Mouse (Mus musculus) CH12.LX (cell line): ENCODE results near the gene Tns3. TPM values are rescaled to one million over a fixed set of nuclear protein-coding genes. Genes with fewer than 3 reads are reported as not detected.

Experiments
- DNase-seq: peaks from one replicate; pipeline ENCODE4 v3.0.0-alpha.2; 2013; ENCODE audit errors: extremely low read depth
- H3K27ac ChIP-seq: 2 replicates; pipeline ENCODE4 v1.5.1; 2012; ENCODE audit warnings: low read depth, mild to moderate bottlenecking, control low read depth, moderate library complexity; ENCODE audit not compliant: insufficient read depth
- H3K27me3 ChIP-seq: replicated peaks from 2 replicates; pipeline ENCODE3; 2012; ENCODE audit warnings: inconsistent platforms
- H3K36me3 ChIP-seq, 2 experiments: replicated peaks in 1 of 2; 2 replicates each; pipeline versions ENCODE3 to v1.6.1; 2012; ENCODE audit warnings: inconsistent platforms in 1 of 2, low read length in 1 of 2, mild to moderate bottlenecking in 1 of 2, mixed read lengths in 1 of 2, moderate library complexity in 1 of 2; ENCODE audit not compliant: control insufficient read depth in 1 of 2, insufficient read depth in 1 of 2
- H3K4me1 ChIP-seq, 2 experiments: 2 replicates each; pipeline ENCODE4 v1.6.1; 2012; ENCODE audit warnings: inconsistent platforms in 1 of 2, moderate library complexity in 1 of 2; ENCODE audit not compliant: insufficient read depth in 2 of 2, control insufficient read depth in 1 of 2
- H3K4me2 ChIP-seq: 2 replicates; pipeline ENCODE4 v1.6.1; 2012; ENCODE audit warnings: low read depth, mild to moderate bottlenecking, control low read depth; ENCODE audit not compliant: poor library complexity, insufficient read depth, severe bottlenecking
- H3K4me3 ChIP-seq, 3 experiments: fragments of 150-350 bp in 1 of 3; sonication (generic) in 1 of 3; replicated peaks in 1 of 3; 2 replicates each; pipeline versions ENCODE3 to v1.5.1; 2011 to 2012; ENCODE audit warnings: low read depth in 2 of 3, low read length in 2 of 3, mild to moderate bottlenecking in 2 of 3, moderate library complexity in 2 of 3, control low read depth in 1 of 3, improper control_type of control experiment in 1 of 3, inconsistent platforms in 1 of 3, mixed read lengths in 1 of 3; ENCODE audit not compliant: poor library complexity in 1 of 3
- H3K79me2 ChIP-seq: replicated peaks from 2 replicates; pipeline ENCODE4 v1.6.1; 2012; ENCODE audit warnings: mild to moderate bottlenecking, moderate library complexity; ENCODE audit not compliant: control insufficient read depth, poor library complexity, insufficient read depth, severe bottlenecking; ENCODE audit errors: extremely low read depth
- H3K9ac ChIP-seq: 2 replicates; pipeline ENCODE4 v1.6.1; 2012; ENCODE audit warnings: low read depth, mild to moderate bottlenecking, control low read depth, moderate library complexity; ENCODE audit not compliant: insufficient read depth
- H3K9me3 ChIP-seq: replicated peaks from 2 replicates; pipeline ENCODE3; 2012; ENCODE audit warnings: low read length, inconsistent platforms, mixed read lengths
- BHLHE40 ChIP-seq: IDR thresholded peaks from 2 replicates; pipeline ENCODE4 v1.6.1; 2011; ENCODE audit warnings: mild to moderate bottlenecking, low read depth, low read length, improper control_type of control experiment
- CHD1 ChIP-seq: IDR thresholded peaks from 2 replicates; pipeline ENCODE4 v1.6.1; 2012; ENCODE audit warnings: low read depth, low read length, improper control_type of control experiment, inconsistent platforms
- CHD2 ChIP-seq: IDR thresholded peaks from 2 replicates; pipeline ENCODE4 v1.6.1; 2011; ENCODE audit warnings: low read length, improper control_type of control experiment
- CTCF ChIP-seq, 2 experiments: IDR thresholded peaks in 1 of 2; conservative IDR thresholded peaks in 1 of 2; 2 replicates each; pipeline ENCODE4 v1.5.1; 2011 to 2012; ENCODE audit warnings: low read depth in 2 of 2, low read length in 2 of 2, improper control_type of control experiment in 1 of 2, inconsistent platforms in 1 of 2, mild to moderate bottlenecking in 1 of 2, moderate library complexity in 1 of 2
- ELF1 ChIP-seq: IDR thresholded peaks from 2 replicates; pipeline ENCODE4 v1.6.1; 2014; ENCODE audit warnings: low read depth, mild to moderate bottlenecking, inconsistent platforms, low read length, improper control_type of control experiment
- ETS1 ChIP-seq: conservative IDR thresholded peaks from 2 replicates; pipeline ENCODE4 v1.6.1; 2012; ENCODE audit warnings: low read depth, mild to moderate bottlenecking, inconsistent platforms, low read length, improper control_type of control experiment, moderate library complexity
- GABPA ChIP-seq: IDR thresholded peaks from 2 replicates; pipeline ENCODE4 v1.6.1; 2012; ENCODE audit warnings: low read depth, low read length, improper control_type of control experiment, inconsistent platforms; ENCODE audit not compliant: insufficient replicate concordance
- IRF4 ChIP-seq: IDR thresholded peaks from 2 replicates; pipeline ENCODE4 v1.6.1; 2014; ENCODE audit warnings: low read depth, mild to moderate bottlenecking, inconsistent platforms, low read length, improper control_type of control experiment
- MAFK ChIP-seq: IDR thresholded peaks from 2 replicates; pipeline ENCODE4 v1.6.1; 2011; ENCODE audit warnings: low read length, improper control_type of control experiment; ENCODE audit not compliant: insufficient replicate concordance
- MAZ ChIP-seq: IDR thresholded peaks from 2 replicates; pipeline ENCODE4 v1.6.1; 2012; ENCODE audit warnings: low read depth, mild to moderate bottlenecking, inconsistent platforms, low read length, improper control_type of control experiment, moderate library complexity
- MEF2A ChIP-seq: IDR thresholded peaks from 2 replicates; pipeline ENCODE4 v1.6.1; 2014; ENCODE audit warnings: low read depth, mild to moderate bottlenecking, inconsistent platforms, low read length, improper control_type of control experiment, borderline replicate concordance
- SMC3 ChIP-seq: IDR thresholded peaks from 2 replicates; pipeline ENCODE4 v1.6.1; 2011; ENCODE audit warnings: low read depth, low read length, improper control_type of control experiment
- UBTF ChIP-seq: IDR thresholded peaks from 2 replicates; pipeline ENCODE4 v1.6.1; 2012; ENCODE audit warnings: low read depth, mild to moderate bottlenecking, inconsistent platforms, low read length, improper control_type of control experiment, moderate library complexity
- ZKSCAN1 ChIP-seq: IDR thresholded peaks from 2 replicates; pipeline ENCODE4 v1.6.1; 2012; ENCODE audit warnings: low read depth, inconsistent platforms, low read length, improper control_type of control experiment, borderline replicate concordance
- dilution Hi-C: fragments of 300-500 bp; cut with MboI; formaldehyde crosslinking; loops from 2 replicates; pipeline ENCODE4 v1.14.3; 2020; ENCODE audit warnings: low sequenced_read_pairs; ENCODE audit not compliant: extremely low pct_unique_long_range_greater_than_20kb, extremely low pct_ligation_motif_present
- in situ Hi-C: fragments of 300-500 bp; cut with MboI; formaldehyde crosslinking; loops from 3 replicates; pipeline ENCODE4 v1.14.3; 2019; ENCODE audit warnings: low sequenced_read_pairs, low pct_ligation_motif_present, low pct_unique_long_range_greater_than_20kb, mixed read lengths
- polyA plus RNA-seq: library from polyadenylated mRNA; unstranded; fragments of >175 nt; gene quantifications from 2 replicates; pipeline ENCODE4 v1.2.1, GENCODE M21; 2012; ENCODE audit warnings: low read depth; ENCODE audit not compliant: insufficient read length
- total RNA-seq, 2 experiments: library from RNA; depleted of rRNA; stranded (reverse); fragments of 300-350 nt in 1 of 2; fragments of >200 nt in 1 of 2; gene quantifications; 2 replicates each; pipeline ENCODE4 v1.2.3; 2012 to 2014

The Tns3 gene
- total and polyA plus RNA-seq, 3 experiments = 0.03 to 1.3 (median 0.33) TPM

- Histone ChIP-seq H3K4me1 (peaks cover 0 to 22% of the 10 kb centered on the region in 2 experiments; a peak in 2 of 4 replicates), H3K27ac (no peak overlapping the region), H3K4me2 (no peak overlapping the region), H3K4me3 (no peak overlapping the region), H3K9me3 (no peaks in the 10 kb centered on the region), H3K9ac (no peak overlapping the region), H3K27me3 (no peaks in the 10 kb centered on the region), H3K36me3 (no peaks in the 10 kb centered on the region), H3K79me2 (no peaks in the 10 kb centered on the region)
- in situ Hi-C loops (no loop called here), dilution Hi-C loops (no loop called here)
- DNase-seq = no peak
- TF ChIP-seq ZKSCAN1 (no peak), ETS1 (no peak), GABPA (no peak), IRF4 (no peak), CHD2 (no peak), BHLHE40 (no peak), CTCF (conservative IDR thresholded peaks at IDR 0.05 in 1 of 2, IDR thresholded peaks at IDR 0.05 in 1 of 2; ENCODE audit: low read depth in 2 of 2, low read length in 2 of 2) (no peak)
Observed at GRCm38 (mm10) chr11:8586996-8587644, 77.2 kb downstream of the Tns3 start.

- DNase-seq = no peak
- Histone ChIP-seq H3K4me3 (no peak overlapping the region), H3K4me2 (no peak overlapping the region), H3K27ac (no peak overlapping the region), H3K4me1 (peaks cover 0 to 15% of the 10 kb centered on the region in 2 experiments; a peak in 2 of 4 replicates), H3K79me2 (no peaks in the 10 kb centered on the region), H3K27me3 (no peaks in the 10 kb centered on the region), H3K36me3 (no peaks in the 10 kb centered on the region), H3K9ac (no peak overlapping the region), H3K9me3 (no peaks in the 10 kb centered on the region)
- TF ChIP-seq MAFK (0 out of 2 replicates have a peak, but pooled peaks have one; percentile 10), CTCF (conservative IDR thresholded peaks at IDR 0.05 in 1 of 2, IDR thresholded peaks at IDR 0.05 in 1 of 2; ENCODE audit: low read depth in 2 of 2, low read length in 2 of 2) (no peak), ZKSCAN1 (no peak), UBTF (no peak)
- in situ Hi-C loops (no loop called here), dilution Hi-C loops (no loop called here)
Observed at GRCm38 (mm10) chr11:8586374-8586773, 78.0 kb downstream of the Tns3 start.

GRCm38 (mm10) chr11:8585686-8586085 is 78.6 kb downstream of the Tns3 start:
- Histone ChIP-seq H3K4me3 (no peak overlapping the region), H3K36me3 (no peaks in the 10 kb centered on the region), H3K27ac (no peak overlapping the region), H3K4me2 (no peak overlapping the region), H3K9me3 (no peaks in the 10 kb centered on the region), H3K9ac (no peak overlapping the region), H3K27me3 (no peaks in the 10 kb centered on the region), H3K4me1 (peaks cover 0 to 15% of the 10 kb centered on the region in 2 experiments; a peak in 2 of 4 replicates), H3K79me2 (no peaks in the 10 kb centered on the region)
- no peak for DNase-seq
- dilution Hi-C loops (no loop called here), in situ Hi-C loops (no loop called here)
- TF ChIP-seq BHLHE40 (no peak), ELF1 (no peak), MAFK (no peak), CHD1 (no peak), MEF2A (no peak), MAZ (no peak), CTCF (conservative IDR thresholded peaks at IDR 0.05 in 1 of 2, IDR thresholded peaks at IDR 0.05 in 1 of 2; ENCODE audit: low read depth in 2 of 2, low read length in 2 of 2) (no peak), SMC3 (no peak)
